Mouse (Mus musculus) liver, embryonic 14.5 days (tissue): ENCODE measurements around the gene Ets1. TPM values are rescaled to one million over a fixed set of nuclear protein-coding genes. Genes with fewer than 3 reads are reported as not detected.

Experiments
- ATAC-seq: fragments of 200-750 bp; cut with Nextera tagmentation; 2 replicates; pipeline ENCODE4 v1.8.0; 2017; ENCODE audit warnings: moderate number of reproducible peaks, mild to moderate bottlenecking, moderate library complexity; ENCODE audit not compliant: insufficient read depth
- DNase-seq, 3 experiments: peaks; one replicate each; pipeline ENCODE4 v3.0.0-alpha.2; 2012 to 2013; ENCODE audit warnings: low read depth in 3 of 3, low spot score in 3 of 3
- H3K27ac ChIP-seq: fragments of 300-500 bp; sonication (generic); 2 replicates; pipeline ENCODE4 v1.5.1; 2014; ENCODE audit warnings: moderate library complexity, mild to moderate bottlenecking, control low read depth, inconsistent platforms
- H3K27me3 ChIP-seq: fragments of 300-500 bp; sonication (generic); 2 replicates; pipeline ENCODE4 v1.6.1; 2014; ENCODE audit warnings: mild to moderate bottlenecking, low read length, moderate library complexity; ENCODE audit not compliant: control insufficient read depth, insufficient read depth
- H3K36me3 ChIP-seq: fragments of 300-500 bp; sonication (generic); replicated peaks from 2 replicates; pipeline ENCODE4 v1.6.1; 2014; ENCODE audit warnings: low read depth; ENCODE audit not compliant: control insufficient read depth, insufficient read depth
- H3K4me1 ChIP-seq, 2 experiments: fragments of 200-500 bp in 1 of 2; fragments of 300-500 bp in 1 of 2; sonication (generic) in 1 of 2; replicated peaks; 2 replicates each; pipeline ENCODE4 v1.6.1; 2012 to 2014; ENCODE audit warnings: antibody characterized with exemption in 1 of 2, inconsistent platforms in 1 of 2, low read length in 1 of 2; ENCODE audit not compliant: control insufficient read depth in 2 of 2, insufficient read depth in 2 of 2
- H3K4me2 ChIP-seq: fragments of 300-500 bp; sonication (generic); 2 replicates; pipeline ENCODE4 v1.6.1; 2014; ENCODE audit warnings: low read depth, mild to moderate bottlenecking, control low read depth, moderate library complexity
- H3K4me3 ChIP-seq, 2 experiments: fragments of 200-500 bp in 1 of 2; fragments of 300-500 bp in 1 of 2; sonication (generic) in 1 of 2; 2 replicates each; pipeline ENCODE4 v1.5.1; 2012 to 2014; ENCODE audit warnings: low read depth in 2 of 2, low read length in 2 of 2, mild to moderate bottlenecking in 2 of 2, control low read depth in 1 of 2, inconsistent platforms in 1 of 2, moderate library complexity in 1 of 2; ENCODE audit not compliant: insufficient read depth in 1 of 2
- H3K9ac ChIP-seq: fragments of 300-500 bp; sonication (generic); replicated peaks from 2 replicates; pipeline ENCODE4 v1.6.1; 2014; ENCODE audit warnings: mild to moderate bottlenecking, control low read depth, moderate library complexity
- H3K9me3 ChIP-seq: fragments of 300-500 bp; sonication (generic); 2 replicates; pipeline ENCODE4 v1.6.1; 2016; ENCODE audit warnings: low read length, mixed read lengths; ENCODE audit not compliant: control insufficient read depth
- CTCF ChIP-seq: IDR thresholded peaks from 2 replicates; pipeline ENCODE4 v1.5.1; 2016; ENCODE audit warnings: antibody characterized with exemption, low read depth, control low read depth
- EP300 ChIP-seq: IDR thresholded peaks from 2 replicates; pipeline ENCODE4 v1.6.1; 2016; ENCODE audit warnings: antibody characterized with exemption, low read depth
- WGBS: fragments of 180-500 bp; shearing (Covaris S2); extraction: QIAGEN DNeasy Blood & Tissue Kit; methylation state at CpG from one replicate; pipeline ENCODE4 v1.1.7; 2014; ENCODE audit not compliant: insufficient replicate concordance; 5-methylcytosine and 5-hydroxymethylcytosine counted together
- polyA plus RNA-seq, 2 experiments: library from polyadenylated mRNA; depleted of rRNA in 1 of 2; stranded (reverse) in 1 of 2; unstranded in 1 of 2; fragments of >200 nt; fragmentation: Nextera tagmentation in 1 of 2; extraction: Ambion mirVana in 1 of 2; gene quantifications; 2 replicates each; pipeline versions ENCODE4 v1.2.1 to v1.2.3; 2012 to 2014

Gene Ets1
- polyA plus RNA-seq, 2 experiments: 4.4 to 8.0 TPM

GRCm38 (mm10) chr9:32705827-32706478, 69.9 kb downstream of the Ets1 start:
- no peaks in the 10 kb centered on the region for H3K36me3 ChIP-seq
- no peak for TF ChIP-seq EP300
- no peak for TF ChIP-seq CTCF
- ATAC-seq: no peak
- no peak for DNase-seq
- peaks cover 0 to 12% of the 10 kb centered on the region in 2 experiments; a peak in 2 of 4 replicates for H3K4me1 ChIP-seq
- no peak overlapping the region for H3K4me2 ChIP-seq
- no peak overlapping the region for H3K4me3 ChIP-seq
- H3K9me3 ChIP-seq: no peaks in the 10 kb centered on the region
- WGBS: 33% methylated on average over 9 of the region's 9 CpGs
- H3K27me3 ChIP-seq: no peaks in the 10 kb centered on the region
- H3K9ac ChIP-seq: no peak overlapping the region
- H3K27ac ChIP-seq: no peak overlapping the region

- H3K9me3 ChIP-seq: no peaks in the 10 kb centered on the region
- DNase-seq (no peak), ATAC-seq (no peak)
- H3K4me2 ChIP-seq: no peak overlapping the region
- WGBS: 61% methylated on average over 3 of the region's 3 CpGs
- no peak overlapping the region for H3K9ac ChIP-seq
- H3K4me1 ChIP-seq: peaks cover 0 to 17% of the 10 kb centered on the region in 2 experiments; a peak in 2 of 4 replicates
- no peak overlapping the region for H3K27ac ChIP-seq
- TF ChIP-seq CTCF (no peak), EP300 (no peak)
- H3K36me3 ChIP-seq: no peaks in the 10 kb centered on the region
- H3K27me3 ChIP-seq: no peaks in the 10 kb centered on the region
- no peak overlapping the region for H3K4me3 ChIP-seq
Measured at GRCm38 (mm10) chr9:32707436-32707835, 71.4 kb downstream of the Ets1 start.

- DNase-seq (no peak), ATAC-seq (no peak)
- Histone ChIP-seq H3K9me3 (no peaks in the 10 kb centered on the region), H3K27me3 (no peaks in the 10 kb centered on the region), H3K4me2 (no peak overlapping the region), H3K4me3 (no peak overlapping the region), H3K4me1 (peaks cover 0 to 17% of the 10 kb centered on the region in 2 experiments; a peak in 2 of 4 replicates), H3K27ac (no peak overlapping the region), H3K36me3 (no peaks in the 10 kb centered on the region), H3K9ac (no peak overlapping the region)
- WGBS: 65% methylated on average over 6 of the region's 6 CpGs
- TF ChIP-seq EP300 (no peak), CTCF (no peak)
Measured at GRCm38 (mm10) chr9:32708491-32708890, 72.5 kb downstream of the Ets1 start.

- Histone ChIP-seq H3K27me3 (no peaks in the 10 kb centered on the region), H3K4me2 (no peak overlapping the region), H3K4me1 (peaks cover 0 to 17% of the 10 kb centered on the region in 2 experiments; a peak in 2 of 4 replicates), H3K9me3 (no peaks in the 10 kb centered on the region), H3K27ac (no peak overlapping the region), H3K4me3 (no peak overlapping the region), H3K36me3 (no peaks in the 10 kb centered on the region), H3K9ac (no peak overlapping the region)
- DNase-seq: no peak
- no peak for ATAC-seq
- WGBS: 13% methylated on average over 5 of the region's 5 CpGs
- no peak for TF ChIP-seq EP300
- TF ChIP-seq CTCF: no peak
Measured at GRCm38 (mm10) chr9:32709359-32709758, 73.3 kb downstream of the Ets1 start.

- Histone ChIP-seq H3K36me3 (no peaks in the 10 kb centered on the region), H3K27me3 (no peaks in the 10 kb centered on the region), H3K4me2 (no peak overlapping the region), H3K4me1 (peaks cover 0 to 19% of the 10 kb centered on the region in 2 experiments; a peak in 2 of 4 replicates), H3K4me3 (no peak overlapping the region), H3K27ac (no peak overlapping the region), H3K9ac (no peak overlapping the region), H3K9me3 (no peaks in the 10 kb centered on the region)
- DNase-seq (no peak), ATAC-seq (no peak)
- no peak for TF ChIP-seq CTCF
- TF ChIP-seq EP300: no peak
- WGBS: 15% methylated on average over 17 of the region's 17 CpGs
Measured at GRCm38 (mm10) chr9:32709764-32710734, 74.0 kb downstream of the Ets1 start.
